Mouse (Mus musculus): Measurements from ENCODE around the gene Ntrk3.

DNA sequence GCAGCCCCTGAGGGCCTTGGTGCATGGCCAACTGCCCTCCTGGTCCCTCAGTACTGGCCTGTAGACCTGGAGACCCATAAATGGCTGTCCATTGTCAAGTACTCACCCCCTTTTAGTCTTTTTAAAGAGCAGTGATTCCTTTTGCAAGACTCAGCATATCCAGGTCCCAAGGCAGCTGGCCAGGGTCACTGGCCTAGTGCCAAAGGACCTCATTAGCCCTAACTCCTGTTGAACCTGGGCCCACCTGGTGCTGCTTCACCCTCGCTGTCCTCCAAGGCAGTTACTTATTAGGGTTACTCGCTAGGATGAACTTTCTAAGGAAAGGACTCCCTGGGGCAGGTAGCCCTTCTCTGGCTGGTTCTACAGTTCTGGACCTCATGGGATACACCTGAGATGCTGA lies 579.9 kb downstream of the Ntrk3 start:
- no peak for TF ChIP-seq CTCF (IDR thresholded peaks at IDR 0.05; ENCODE audit: low read depth, low read length)
- no peak for TF ChIP-seq POLR2A (IDR thresholded peaks at IDR 0.05; ENCODE audit: extremely low read depth, insufficient read depth, low read length)

All from liver, adult 2 months (tissue).